Mouse (Mus musculus): ENCODE results near the gene Rbm10.

- TF ChIP-seq CTCF (IDR thresholded peaks at IDR 0.05; ENCODE audit: borderline replicate concordance, extremely low read depth, insufficient read depth, insufficient read length) (no peak), POLR2A (IDR thresholded peaks at IDR 0.05; ENCODE audit: borderline replicate concordance, extremely low read depth, insufficient read depth, insufficient read length, poor library complexity, severe bottlenecking) (no peak)
These were observed 46.1 kb downstream of the Rbm10 start for GRCm38 (mm10) chrX:20663444-20663790.
